ENCODE assay signal across 21 mouse cellular contexts in genomic region chr3:123527806-123528507, GRCm38 (mm10).
DNase-seq lines count a peak whose midpoint lies in the region; ATAC-seq lines count a peak whose summit lies in the region.
"Had no signal": no experiment of that assay in that cellular context is flagged by ENCODE, and none has a peak within 500 bp of the region (broad histone marks: within the 10 kb centered on the region; RNA-seq: fewer than 3 reads in every experiment).

No protein-coding gene starts in this region.

- no peaks in the 10 kb centered on the region for H3K27me3 ChIP-seq in kidney, embryonic 15.5 days
- no peaks in the 10 kb centered on the region for H3K27me3 ChIP-seq in intestine, embryonic 15.5 days (replicated peaks)
- H3K27me3 ChIP-seq in liver, embryonic 11.5 days (replicated peaks; ENCODE audit: control insufficient read depth, insufficient read depth, low read length), result no peaks in the 10 kb centered on the region
- H3K27me3 ChIP-seq in stomach, embryonic 15.5 days (replicated peaks), result no peaks in the 10 kb centered on the region
- H3K27me3 ChIP-seq in hindbrain, embryonic 14.5 days (ENCODE audit: control insufficient read depth, insufficient read depth, low read length), result no peaks in the 10 kb centered on the region
- H3K27me3 ChIP-seq: CH12.LX; heart, embryonic 15.5 days; limb, embryonic 13.5 days; megakaryocyte, embryonic 14.5 days; neural tube, embryonic 13.5 days had no signal

- no peak overlapping the region for H3K27ac ChIP-seq in kidney, embryonic 15.5 days
- no peak overlapping the region for H3K27ac ChIP-seq in intestine, embryonic 15.5 days
- no peak overlapping the region for H3K27ac ChIP-seq in liver, embryonic 11.5 days (ENCODE audit: low read depth, low read length)
- no peak overlapping the region for H3K27ac ChIP-seq in stomach, embryonic 15.5 days
- H3K27ac ChIP-seq in hindbrain, embryonic 14.5 days, result no peak overlapping the region
- H3K27ac ChIP-seq: forebrain, embryonic 10.5 days; heart, embryonic 15.5 days; hindbrain, postnatal 0 days; limb, embryonic 13.5 days; neural tube, embryonic 13.5 days had no signal

- H3K4me2 ChIP-seq in kidney, embryonic 15.5 days, result no peak overlapping the region
- H3K4me2 ChIP-seq in intestine, embryonic 15.5 days (replicated peaks), result no peak overlapping the region
- H3K4me2 ChIP-seq in liver, embryonic 11.5 days, result no peak overlapping the region
- H3K4me2 ChIP-seq in stomach, embryonic 15.5 days, result no peak overlapping the region
- H3K4me2 ChIP-seq in hindbrain, embryonic 14.5 days (replicated peaks), result no peak overlapping the region
- H3K4me2 ChIP-seq: heart, embryonic 15.5 days; limb, embryonic 13.5 days; neural tube, embryonic 13.5 days had no signal

- H3K9me3 ChIP-seq in kidney, embryonic 15.5 days (replicated peaks), result no peaks in the 10 kb centered on the region
- H3K9me3 ChIP-seq in intestine, embryonic 15.5 days, result no peaks in the 10 kb centered on the region
- no peaks in the 10 kb centered on the region for H3K9me3 ChIP-seq in liver, embryonic 11.5 days (ENCODE audit: control insufficient read depth, low read length)
- no peaks in the 10 kb centered on the region for H3K9me3 ChIP-seq in stomach, embryonic 15.5 days
- no peaks in the 10 kb centered on the region for H3K9me3 ChIP-seq in hindbrain, embryonic 14.5 days (ENCODE audit: control insufficient read depth, low read length)
- H3K9me3 ChIP-seq: forebrain, embryonic 10.5 days; heart, embryonic 15.5 days; limb, embryonic 13.5 days; megakaryocyte, embryonic 14.5 days; neural tube, embryonic 13.5 days had no signal

- H3K9ac ChIP-seq in kidney, embryonic 15.5 days, result no peak overlapping the region
- H3K9ac ChIP-seq in intestine, embryonic 15.5 days, result no peak overlapping the region
- no peak overlapping the region for H3K9ac ChIP-seq in liver, embryonic 11.5 days (ENCODE audit: low read depth, low read length)
- no peak overlapping the region for H3K9ac ChIP-seq in stomach, embryonic 15.5 days
- H3K9ac ChIP-seq in hindbrain, embryonic 14.5 days, result no peak overlapping the region
- H3K9ac ChIP-seq: heart, embryonic 15.5 days; limb, embryonic 13.5 days; neural tube, embryonic 13.5 days had no signal

- DNase-seq in kidney, adult 11 months, result no peak
- no peak for DNase-seq in liver, embryonic 11.5 days (ENCODE audit: low spot score)
- DNase-seq in layer of hippocampus, postnatal 14 days (ENCODE audit: low spot score in 2 of 2), result no peak
- no peak for DNase-seq in hindbrain, embryonic 14.5 days (ENCODE audit: low spot score)
- DNase-seq: adrenal gland, postnatal 25 days; cerebellum, adult 11-12 months; gastrocnemius, postnatal 14 days; heart, postnatal 4 days; midbrain, embryonic 14.5 days; right cerebral cortex, adult 18-20 months; thymus, postnatal 25 days had no signal

- H3K4me3 ChIP-seq in kidney, embryonic 15.5 days (replicated peaks), result no peak overlapping the region
- no peak overlapping the region for H3K4me3 ChIP-seq in intestine, embryonic 15.5 days (replicated peaks)
- H3K4me3 ChIP-seq in liver, embryonic 11.5 days (ENCODE audit: low read depth, low read length), result no peak overlapping the region
- no peak overlapping the region for H3K4me3 ChIP-seq in stomach, embryonic 15.5 days (replicated peaks)
- H3K4me3 ChIP-seq in hindbrain, embryonic 14.5 days (replicated peaks; ENCODE audit: low read length), result no peak overlapping the region
- H3K4me3 ChIP-seq: forebrain, embryonic 10.5 days; heart, embryonic 15.5 days; limb, embryonic 13.5 days; megakaryocyte, embryonic 14.5 days; neural tube, embryonic 13.5 days had no signal

- 0 out of 2 replicates have a peak, but pooled peaks have one; percentile 43 for ATAC-seq in kidney, embryonic 15.5 days (replicated peaks; ENCODE audit: low FRiP score)
- peak; percentile 96 for ATAC-seq in intestine, embryonic 15.5 days
- peak; percentile 72 for ATAC-seq in liver, embryonic 11.5 days (replicated peaks; ENCODE audit: low FRiP score)
- 0 out of 2 replicates have a peak, but pooled peaks have one; percentile 66 for ATAC-seq in stomach, embryonic 15.5 days (ENCODE audit: insufficient read depth, low FRiP score, low read depth)
- ATAC-seq in hindbrain, embryonic 14.5 days (ENCODE audit: low FRiP score), result no peak
- ATAC-seq: hindbrain, postnatal 0 days had no signal

- 75% methylated on average over 10 of the region's 10 CpGs for WGBS in kidney, embryonic 15.5 days
- WGBS in intestine, embryonic 15.5 days, result 54% methylated on average over 10 of the region's 10 CpGs
- 68% methylated on average over 10 of the region's 10 CpGs for WGBS in liver, embryonic 11.5 days
- 68% methylated on average over 10 of the region's 10 CpGs for WGBS in stomach, embryonic 15.5 days
- whole genome bisulfite sequencing in hindbrain, embryonic 14.5 days, result 84% methylated on average over 10 of the region's 10 CpGs

- no peaks in the 10 kb centered on the region for H3K4me1 ChIP-seq in kidney, embryonic 15.5 days
- H3K4me1 ChIP-seq in intestine, embryonic 15.5 days (replicated peaks), result no peaks in the 10 kb centered on the region
- H3K4me1 ChIP-seq in liver, embryonic 11.5 days (replicated peaks; ENCODE audit: control insufficient read depth, insufficient read depth, low read length), result no peaks in the 10 kb centered on the region
- no peaks in the 10 kb centered on the region for H3K4me1 ChIP-seq in stomach, embryonic 15.5 days
- H3K4me1 ChIP-seq in hindbrain, embryonic 14.5 days (replicated peaks; ENCODE audit: control insufficient read depth, insufficient read depth, low read length), result no peaks in the 10 kb centered on the region
- H3K4me1 ChIP-seq: forebrain, embryonic 10.5 days; heart, embryonic 15.5 days; limb, embryonic 13.5 days; neural tube, embryonic 13.5 days had no signal

- H3K36me3 ChIP-seq in kidney, embryonic 15.5 days, result no peaks in the 10 kb centered on the region
- H3K36me3 ChIP-seq in intestine, embryonic 15.5 days, result no peaks in the 10 kb centered on the region
- no peaks in the 10 kb centered on the region for H3K36me3 ChIP-seq in liver, embryonic 11.5 days (ENCODE audit: control insufficient read depth, insufficient read depth, low read length)
- no peaks in the 10 kb centered on the region for H3K36me3 ChIP-seq in stomach, embryonic 15.5 days
- peaks cover 11% of the 10 kb centered on the region; the same call in 1 of the 2 replicates for H3K36me3 ChIP-seq in hindbrain, embryonic 14.5 days (replicated peaks; ENCODE audit: control insufficient read depth, insufficient read depth)
- H3K36me3 ChIP-seq: forebrain, embryonic 10.5 days; heart, embryonic 15.5 days; limb, embryonic 13.5 days had no signal
